Mouse (Mus musculus) liver, adult 2 months (tissue): ENCODE measurements around the gene Cnot8. TPM values are rescaled to one million over a fixed set of nuclear protein-coding genes. Genes with fewer than 3 reads are reported as not detected.

ENCODE experiments used
- DNase-seq: peaks from one replicate; pipeline ENCODE4 v3.0.0-alpha.2; 2011; ENCODE audit warnings: low read depth, low spot score; ENCODE audit errors: extremely low read depth
- H3K27ac ChIP-seq: fragments of 200-500 bp; replicated peaks from 2 replicates; pipeline ENCODE4 v1.5.1; 2012; ENCODE audit warnings: low read depth, mild to moderate bottlenecking, control low read depth, inconsistent platforms, low read length; ENCODE audit not compliant: insufficient read depth
- H3K27me3 ChIP-seq: fragments of 200-500 bp; 2 replicates; pipeline ENCODE4 v1.6.1; 2012; ENCODE audit warnings: mild to moderate bottlenecking, moderate library complexity, low read length, inconsistent platforms; ENCODE audit not compliant: control insufficient read depth, insufficient read depth
- H3K36me3 ChIP-seq: fragments of 200-500 bp; 2 replicates; pipeline ENCODE4 v1.6.1; 2012; ENCODE audit warnings: low read length, inconsistent platforms; ENCODE audit not compliant: control insufficient read depth, insufficient read depth
- H3K4me1 ChIP-seq: fragments of 200-500 bp; 2 replicates; pipeline ENCODE4 v1.6.1; 2011; ENCODE audit warnings: low read length; ENCODE audit not compliant: control insufficient read depth, insufficient read depth
- H3K4me3 ChIP-seq: fragments of 200-500 bp; 2 replicates; pipeline ENCODE4 v1.5.1; 2011; ENCODE audit warnings: low read depth, mild to moderate bottlenecking, control low read depth, low read length, moderate library complexity; ENCODE audit not compliant: insufficient read depth
- H3K79me2 ChIP-seq: fragments of 200-500 bp; 2 replicates; pipeline ENCODE4 v1.6.1; 2012; ENCODE audit warnings: inconsistent platforms, mild to moderate bottlenecking, low read length, moderate library complexity; ENCODE audit not compliant: control insufficient read depth, insufficient read depth
- H3K9ac ChIP-seq: fragments of 200-500 bp; 2 replicates; pipeline ENCODE4 v1.6.1; 2012; ENCODE audit warnings: low read depth, mild to moderate bottlenecking, control low read depth, inconsistent platforms, low read length
- CTCF ChIP-seq: fragments of 200-500 bp; IDR thresholded peaks from 2 replicates; pipeline ENCODE4 v1.5.1; 2011; ENCODE audit warnings: low read depth, low read length, control low read depth
- POLR2A ChIP-seq: fragments of 200-500 bp; IDR thresholded peaks from 2 replicates; pipeline ENCODE4 v1.6.1; 2011; ENCODE audit warnings: low read length, control low read depth; ENCODE audit not compliant: insufficient read depth; ENCODE audit errors: extremely low read depth
- WGBS: fragments of 180-500 bp; shearing (Covaris S2); methylation state at CpG from one replicate; pipeline ENCODE4 v1.1.7; 2018; 5-methylcytosine and 5-hydroxymethylcytosine counted together
- polyA plus RNA-seq: library from polyadenylated mRNA; depleted of rRNA; stranded (reverse); fragments of >200 nt; gene quantifications from 2 replicates; pipeline ENCODE4 v1.2.3, GENCODE M21; 2012; rRNA removed
- total RNA-seq: library from RNA; depleted of rRNA; stranded (reverse); fragments of >200 nt; gene quantifications from 2 replicates; pipeline ENCODE4 v1.2.3, GENCODE M21; 2014; rRNA removed

Gene Cnot8
- total and polyA plus RNA-seq, 2 experiments = 40.2 to 48.0 TPM

DNA sequence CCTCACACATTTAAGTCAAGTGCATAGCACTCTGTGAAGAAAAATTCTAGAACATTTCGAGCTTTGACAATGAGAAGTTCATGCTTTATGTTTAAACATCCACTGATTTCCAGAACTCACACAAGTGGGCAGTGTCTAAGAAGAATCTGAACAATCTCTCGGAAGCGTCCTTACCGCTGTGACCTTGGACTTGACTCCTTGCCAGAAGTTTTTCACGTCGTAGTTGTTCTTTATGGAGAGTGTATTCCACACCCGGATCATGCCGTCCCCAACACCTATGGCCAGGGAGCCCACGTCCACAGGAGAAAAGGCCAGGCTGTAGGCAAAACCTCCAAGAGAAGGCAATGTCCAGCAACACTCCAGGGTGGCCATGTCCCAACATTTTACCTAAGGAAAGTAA is 51.5 kb downstream of the Cnot8 start:
- 87% methylated on average over 9 of the region's 9 CpGs for WGBS
- Histone ChIP-seq H3K36me3 (peaks cover 54% of the 10 kb centered on the region), H3K9ac (no peak overlapping the region), H3K79me2 (no peaks in the 10 kb centered on the region), H3K27ac (no peak overlapping the region), H3K27me3 (no peaks in the 10 kb centered on the region), H3K4me3 (no peak overlapping the region), H3K4me1 (no peaks in the 10 kb centered on the region)
- TF ChIP-seq CTCF = no peak
- DNase-seq = no peak

DNA sequence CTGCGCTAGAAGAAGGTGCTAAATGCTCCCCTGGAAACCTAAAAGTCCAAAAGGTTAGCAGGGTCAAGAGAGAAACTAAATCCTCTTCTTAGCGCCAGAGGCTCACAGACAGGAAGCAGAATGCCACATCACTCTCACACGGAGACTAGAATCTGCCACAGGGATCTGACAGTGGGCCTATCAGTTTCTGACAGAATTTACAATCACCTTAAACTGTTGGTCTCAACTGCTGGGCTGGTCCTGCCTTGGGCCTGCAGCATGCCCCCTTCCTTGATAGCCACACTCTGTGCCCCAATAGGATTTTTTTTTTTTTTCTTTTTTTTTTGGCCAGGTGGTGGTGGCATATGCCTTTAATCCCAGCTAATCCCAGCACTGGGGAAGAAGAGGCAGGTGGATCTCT is 52.9 kb downstream of the Cnot8 start:
- Histone ChIP-seq H3K9ac (no peak overlapping the region), H3K79me2 (no peaks in the 10 kb centered on the region), H3K4me1 (no peaks in the 10 kb centered on the region), H3K27ac (no peak overlapping the region), H3K4me3 (no peak overlapping the region), H3K27me3 (no peaks in the 10 kb centered on the region), H3K36me3 (peaks cover 54% of the 10 kb centered on the region)
- no peak for DNase-seq
- TF ChIP-seq POLR2A = no peak
- TF ChIP-seq CTCF = no peak
- WGBS = 91% methylated on average over 3 of the region's 3 CpGs

DNA sequence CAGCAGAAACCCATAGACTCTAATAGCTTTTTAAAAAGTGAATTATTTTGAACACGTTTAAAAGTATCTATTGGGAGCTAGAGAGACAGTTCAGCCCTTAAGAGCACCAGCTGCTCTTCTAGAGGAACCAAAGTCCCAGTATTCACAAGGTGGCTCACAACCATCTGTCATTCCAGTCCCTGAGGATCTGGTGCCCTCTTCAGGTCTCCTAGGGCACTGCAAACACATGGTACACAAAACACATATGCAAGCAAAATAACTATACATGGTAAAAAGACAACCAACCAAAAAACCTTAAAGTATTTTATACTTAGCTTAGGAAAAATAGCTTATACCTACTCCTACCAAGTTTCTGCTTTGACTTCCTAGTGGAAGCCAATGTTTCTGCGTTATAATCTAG is 61.1 kb downstream of the Cnot8 start:
- peaks cover 6% of the 10 kb centered on the region for H3K4me1 ChIP-seq
- H3K9ac ChIP-seq = no peak overlapping the region
- 100% methylated on average over 2 of the region's 2 CpGs for WGBS
- H3K4me3 ChIP-seq = no peak overlapping the region
- TF ChIP-seq POLR2A (no peak), CTCF (peak; percentile 4; the same call in 1 of the 2 replicates)
- H3K36me3 ChIP-seq = peaks cover 31% of the 10 kb centered on the region
- no peak for DNase-seq
- H3K79me2 ChIP-seq = peaks cover 4% of the 10 kb centered on the region; the same call in 1 of the 2 replicates
- no peaks in the 10 kb centered on the region for H3K27me3 ChIP-seq
- H3K27ac ChIP-seq = no peak overlapping the region

DNA sequence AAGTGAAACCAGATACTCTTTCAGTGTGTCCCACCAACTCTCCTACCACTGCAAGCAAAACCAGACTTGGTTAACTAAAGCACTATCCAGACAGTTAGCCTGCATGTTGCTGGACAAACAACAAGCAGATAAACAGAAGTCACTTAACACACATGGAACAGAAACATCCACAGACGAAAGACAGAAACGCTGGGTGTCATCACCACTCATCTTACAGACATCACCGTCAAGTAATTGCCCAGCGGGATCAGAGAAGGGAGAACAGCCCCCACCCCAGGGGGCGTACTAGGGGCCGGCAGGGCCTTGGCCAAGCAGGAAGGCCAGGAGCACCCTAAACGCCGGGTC is 63.8 kb downstream of the Cnot8 start:
- Histone ChIP-seq H3K36me3 (peaks cover 18% of the 10 kb centered on the region), H3K4me3 (peak overlapping the region; percentile 93), H3K27me3 (no peaks in the 10 kb centered on the region), H3K27ac (no peak overlapping the region), H3K9ac (peak overlapping the region; percentile 95), H3K4me1 (peaks cover 11% of the 10 kb centered on the region), H3K79me2 (peaks cover 4% of the 10 kb centered on the region; the same call in 1 of the 2 replicates)
- TF ChIP-seq CTCF (no peak), POLR2A (no peak)
- peak; percentile 34 for DNase-seq
- 1% methylated on average over 8 of the region's 8 CpGs for WGBS

Other genes with a start within 250 kb of the Cnot8 start
- 19.7 and 31.4 TPM in 2 replicates for gene Larp1, start 95.1 kb upstream of the Cnot8 start, total RNA-seq
- gene Larp1, start 95.1 kb upstream of the Cnot8 start, polyA plus RNA-seq = 34.7 and 39.8 TPM in 2 replicates
- not detected in 2 replicates for gene Gm12248, start 11.0 kb upstream of the Cnot8 start, total RNA-seq
- 1.7 TPM in 2 replicates for gene Gm12248, start 11.0 kb upstream of the Cnot8 start, polyA plus RNA-seq
- gene Gemin5, start 64.4 kb downstream of the Cnot8 start, total RNA-seq = 4.8 and 5.1 TPM in 2 replicates
- gene Gemin5, start 64.4 kb downstream of the Cnot8 start, polyA plus RNA-seq = 2.5 and 3.5 TPM in 2 replicates
- gene Mrpl22, start 67.5 kb downstream of the Cnot8 start, total RNA-seq = 34.5 and 41.1 TPM in 2 replicates
- 57.1 and 63.4 TPM in 2 replicates for gene Mrpl22, start 67.5 kb downstream of the Cnot8 start, polyA plus RNA-seq
- gene Igtp, start 95.4 kb downstream of the Cnot8 start, total RNA-seq = 32.5 and 33.0 TPM in 2 replicates
- 46.1 and 52.9 TPM in 2 replicates for gene Igtp, start 95.4 kb downstream of the Cnot8 start, polyA plus RNA-seq
- gene Irgm2, start 95.5 kb downstream of the Cnot8 start, total RNA-seq = 21.8 and 23.9 TPM in 2 replicates
- gene Irgm2, start 95.5 kb downstream of the Cnot8 start, polyA plus RNA-seq = 29.6 and 40.8 TPM in 2 replicates
- gene 4930438A08Rik, start 170.6 kb downstream of the Cnot8 start, total RNA-seq = 0.07 TPM in 1 of 2 replicates, not detected in the other
- not detected in 2 replicates for gene 4930438A08Rik, start 170.6 kb downstream of the Cnot8 start, polyA plus RNA-seq
- 2.3 and 3.0 TPM in 2 replicates for gene Zfp692, start 202.9 kb downstream of the Cnot8 start, total RNA-seq
- gene Zfp692, start 202.9 kb downstream of the Cnot8 start, polyA plus RNA-seq = 5.9 and 8.9 TPM in 2 replicates
- 20.7 and 23.8 TPM in 2 replicates for gene Zfp672, start 226.2 kb downstream of the Cnot8 start, total RNA-seq
- 14.9 and 18.6 TPM in 2 replicates for gene Zfp672, start 226.2 kb downstream of the Cnot8 start, polyA plus RNA-seq
- 8.9 and 10.3 TPM in 2 replicates for gene Sh3bp5l, start 226.6 kb downstream of the Cnot8 start, total RNA-seq
- gene Sh3bp5l, start 226.6 kb downstream of the Cnot8 start, polyA plus RNA-seq = 15.8 and 19.6 TPM in 2 replicates